Mouse (Mus musculus) cerebellum, adult 2 months (tissue): ENCODE data around the gene Oxa1l.

Experiments
- CTCF ChIP-seq: fragments of 200-500 bp; IDR thresholded peaks from 2 replicates; pipeline ENCODE4 v1.5.1; 2011; ENCODE audit warnings: low read depth, mild to moderate bottlenecking, control low read depth, low read length, moderate library complexity, borderline replicate concordance; ENCODE audit not compliant: insufficient read depth
- POLR2A ChIP-seq: fragments of 200-500 bp; IDR thresholded peaks from 2 replicates; pipeline ENCODE4 v1.6.1; 2011; ENCODE audit warnings: low read length, control low read depth, borderline replicate concordance; ENCODE audit not compliant: insufficient read depth

GRCm38 (mm10) chr14:54394309-54394708 lies 33.7 kb downstream of the Oxa1l start:
- no peak for TF ChIP-seq CTCF
- no peak for TF ChIP-seq POLR2A
